Mouse (Mus musculus): ENCODE data around the gene Lrrc8b.

DNA sequence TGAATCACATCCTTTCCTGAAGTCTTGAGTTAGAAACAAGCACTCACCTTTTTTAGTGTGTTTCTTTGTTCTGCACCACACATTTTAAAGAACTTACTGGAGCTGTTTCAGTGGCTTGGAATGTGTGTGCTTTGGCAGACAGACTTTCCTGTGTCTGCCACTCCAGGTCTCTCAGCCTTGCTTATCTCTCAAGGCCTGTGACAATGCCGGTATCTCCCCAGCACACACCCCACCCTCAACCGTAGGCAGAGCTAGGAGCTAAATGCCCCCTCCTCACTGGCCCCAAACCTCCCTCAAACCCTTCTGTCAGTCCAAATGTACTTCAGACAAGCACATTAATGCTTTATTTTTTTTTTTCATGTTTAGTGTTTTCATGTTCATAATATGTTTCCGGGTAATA is 107.9 kb downstream of the Lrrc8b start:
- TF ChIP-seq CTCF (IDR thresholded peaks at IDR 0.05; ENCODE audit: borderline replicate concordance, control insufficient read depth, extremely low read depth, insufficient read depth, low read length, poor library complexity) (no peak), POLR2A (IDR thresholded peaks at IDR 0.05; ENCODE audit: control insufficient read depth, extremely low read depth, insufficient read depth, low read length, poor library complexity) (no peak)
